Mouse (Mus musculus): ENCODE measurements around the gene Dynlt1f.
"Not testable (repeated sequence)": the region's sequence is repeated elsewhere in the genome, so short reads cannot be mapped to it uniquely, and the experiment has no call there.

- not testable (repeated sequence) for TF ChIP-seq POLR2A (IDR thresholded peaks at IDR 0.05; ENCODE audit: low read depth, low read length); CTCF (IDR thresholded peaks at IDR 0.05; ENCODE audit: extremely low read depth, insufficient read length, insufficient replicate concordance, low read depth, low read length)
These were observed 55.3 kb downstream of the Dynlt1f start for GRCm38 (mm10) chr17:6600216-6600911.

All from small intestine, adult 2 months (tissue).